Comparison of ENCODE assay signal across 14 mouse cellular contexts in genomic region chr1:59943825-59944224, GRCm38 (mm10). TPM values are rescaled to one million over a fixed set of nuclear protein-coding genes. Genes with fewer than 3 reads are reported as not detected.
DNase-seq lines count a peak whose midpoint lies in the region; ATAC-seq and TF ChIP-seq lines count a peak whose summit lies in the region.
"Had no signal": no experiment of that assay in that cellular context is flagged by ENCODE, and none has a peak within 500 bp of the region (broad histone marks: within the 10 kb centered on the region; RNA-seq: fewer than 3 reads in every experiment).

No protein-coding gene starts in this region.

- ATAC-seq in hindbrain, postnatal 0 days = no peak
- peak; percentile 77 for ATAC-seq in lung, embryonic 14.5 days (ENCODE audit: insufficient read depth)
- no peak for ATAC-seq in megakaryocyte-erythroid progenitor cell, adult 5-6 weeks (replicated peaks; ENCODE audit: low FRiP score, low TSS enrichment, poor library complexity, severe bottlenecking)

- no peaks in the 10 kb centered on the region for H3K27me3 ChIP-seq in hindbrain, embryonic 10.5 days (ENCODE audit: insufficient read depth, poor library complexity, severe bottlenecking)
- H3K27me3 ChIP-seq in hindbrain, postnatal 0 days (ENCODE audit: insufficient read depth, low read length) = no peaks in the 10 kb centered on the region
- H3K27me3 ChIP-seq in lung, embryonic 14.5 days (ENCODE audit: insufficient read depth, low read length) = no peaks in the 10 kb centered on the region
- H3K27me3 ChIP-seq: limb, embryonic 13.5 days; megakaryocyte, embryonic 14.5 days had no signal

- H3K4me1 ChIP-seq in hindbrain, embryonic 10.5 days (replicated peaks) = peaks cover 12% of the 10 kb centered on the region
- no peaks in the 10 kb centered on the region for H3K4me1 ChIP-seq in hindbrain, postnatal 0 days (ENCODE audit: insufficient read depth, low read length)
- peaks cover 14% of the 10 kb centered on the region for H3K4me1 ChIP-seq in lung, embryonic 14.5 days (ENCODE audit: insufficient read depth)

- 53% methylated on average over 5 of the region's 5 CpGs for WGBS in hindbrain, embryonic 10.5 days
- 54% methylated on average over 5 of the region's 5 CpGs for WGBS in hindbrain, postnatal 0 days
- 15% methylated on average over 5 of the region's 5 CpGs for WGBS in lung, embryonic 14.5 days

- no peaks in the 10 kb centered on the region for H3K9me3 ChIP-seq in hindbrain, embryonic 10.5 days
- no peaks in the 10 kb centered on the region for H3K9me3 ChIP-seq in hindbrain, postnatal 0 days (ENCODE audit: low read length)
- H3K9me3 ChIP-seq in lung, embryonic 14.5 days (ENCODE audit: low read depth, low read length) = no peaks in the 10 kb centered on the region
- H3K9me3 ChIP-seq: limb, embryonic 13.5 days; megakaryocyte, embryonic 14.5 days had no signal

- H3K36me3 ChIP-seq in hindbrain, embryonic 10.5 days = peaks cover 6% of the 10 kb centered on the region
- no peaks in the 10 kb centered on the region; the same call in 1 of the 2 replicates for H3K36me3 ChIP-seq in hindbrain, postnatal 0 days (ENCODE audit: insufficient read depth, low read length)
- no peaks in the 10 kb centered on the region for H3K36me3 ChIP-seq in lung, embryonic 14.5 days (ENCODE audit: insufficient read depth)

- no peak overlapping the region for H3K4me2 ChIP-seq in hindbrain, postnatal 0 days (ENCODE audit: low read depth, low read length)
- 0 out of 2 replicates have a peak overlapping the region, but pooled peaks have one; percentile 11 for H3K4me2 ChIP-seq in lung, embryonic 14.5 days
- H3K4me2 ChIP-seq: limb, embryonic 13.5 days had no signal

- H3K27ac ChIP-seq in hindbrain, embryonic 10.5 days = no peak overlapping the region
- H3K27ac ChIP-seq in hindbrain, postnatal 0 days = no peak overlapping the region
- peak overlapping the region; percentile 66 for H3K27ac ChIP-seq in lung, embryonic 14.5 days (ENCODE audit: low read depth)
- H3K27ac ChIP-seq: limb, embryonic 13.5 days had no signal

- no peak overlapping the region for H3K9ac ChIP-seq in hindbrain, postnatal 0 days (replicated peaks; ENCODE audit: low read length)
- no peak overlapping the region for H3K9ac ChIP-seq in lung, embryonic 14.5 days
- H3K9ac ChIP-seq: limb, embryonic 13.5 days had no signal

- DNase-seq in hindbrain, embryonic 10.5 days (ENCODE audit: low spot score) = peak; percentile 12
- no peak for DNase-seq in hindbrain, postnatal 0 days (ENCODE audit: low spot score)
- DNase-seq in urinary bladder, postnatal 25 days (ENCODE audit: low spot score) = peak; percentile 9
- no peak for DNase-seq in urinary bladder, postnatal 10 days (ENCODE audit: low spot score)
- DNase-seq in lung, embryonic 14.5 days = peak; percentile 65
- peak; percentile 5 for DNase-seq in yolk sac, embryonic 10.5 days (ENCODE audit: low spot score)
- DNase-seq in thymus, postnatal 10 days (ENCODE audit: low spot score in 2 of 2) = no peak
- DNase-seq: adrenal gland, postnatal 14 days; kidney, adult 18-20 months; layer of hippocampus, postnatal 36 days; spleen, adult 18-20 months had no signal

- H3K4me3 ChIP-seq in hindbrain, embryonic 10.5 days = no peak overlapping the region
- H3K4me3 ChIP-seq in hindbrain, postnatal 0 days (ENCODE audit: low read length) = no peak overlapping the region
- H3K4me3 ChIP-seq in lung, embryonic 14.5 days (ENCODE audit: low read depth, low read length) = no peak overlapping the region
- H3K4me3 ChIP-seq: limb, embryonic 13.5 days; megakaryocyte, embryonic 14.5 days had no signal

- no peak for TF ChIP-seq CTCF in hindbrain, postnatal 0 days (IDR thresholded peaks at IDR 0.05; ENCODE audit: low read depth)
- no peak for TF ChIP-seq CTCF in lung, embryonic 14.5 days (IDR thresholded peaks at IDR 0.05; ENCODE audit: low read depth)

RNA-seq across cellular contexts. Expression of gene Fam117b, which starts 31.0 kb away (rescaled TPM):
- 11.0 and 12.6 TPM in 2 replicates for polyA plus RNA-seq in hindbrain, embryonic 10.5 days (2016; fragmentation: Nextera tagmentation; extraction: Ambion mirVana)
- total RNA-seq in hindbrain, postnatal 0 days (2014; rRNA removed) = 44.5 and 53.0 TPM in 2 replicates
- polyA plus RNA-seq in hindbrain, postnatal 0 days (2015; fragmentation: Nextera tagmentation; extraction: Ambion mirVana) = 26.1 and 30.1 TPM in 2 replicates
- polyA plus RNA-seq in lung, embryonic 14.5 days (2014; fragmentation: Nextera tagmentation; extraction: Ambion mirVana) = 18.7 TPM in 2 replicates
- total RNA-seq in megakaryocyte-erythroid progenitor cell, adult 5-6 weeks (2014; fragmentation: Nextera tagmentation) = 22.3 and 32.0 TPM in 2 replicates
- total RNA-seq in megakaryocyte-erythroid progenitor cell, adult 5-6 weeks (2017) = 30.0 and 32.6 TPM in 2 replicates

Comparison
In these comparisons a context has a peak if more than half of its experiments do, and no peak if none do; other contexts are left out.
1. DNase-seq: peak in hindbrain, embryonic 10.5 days (single experiment), urinary bladder, postnatal 25 days (single experiment), lung, embryonic 14.5 days (single experiment) and yolk sac, embryonic 10.5 days (single experiment); none in hindbrain, postnatal 0 days (single experiment), urinary bladder, postnatal 10 days (single experiment) and thymus, postnatal 10 days (0 of 2).